Mouse (Mus musculus): Measurements from ENCODE around the gene Lancl2.

Lancl2 gene

GRCm38 (mm10) chr6:57768948-57769525, 66.7 kb downstream of the Lancl2 start:
- no peak for DNase-seq

GRCm38 (mm10) chr6:57770467-57771190, 68.3 kb downstream of the Lancl2 start:
- no peak for DNase-seq

- no peak for DNase-seq
These were observed 71.5 kb downstream of the Lancl2 start for GRCm38 (mm10) chr6:57773792-57774191.

- no peak for DNase-seq
These were observed 78.0 kb downstream of the Lancl2 start for GRCm38 (mm10) chr6:57780359-57780758.

- no peak for DNase-seq
These were observed 80.3 kb downstream of the Lancl2 start for GRCm38 (mm10) chr6:57782658-57783057.

- DNase-seq = no peak
These were observed 81.9 kb downstream of the Lancl2 start for GRCm38 (mm10) chr6:57784251-57784650.

GRCm38 (mm10) chr6:57787376-57787775, 85.0 kb downstream of the Lancl2 start:
- DNase-seq = no peak

Measured in kidney, adult 9 months (tissue).